Mouse (Mus musculus) cerebellum, adult 9-10 months (tissue): ENCODE measurements at regions not wholly inside any gene's neighbourhood (a gene's known extent, or its start where the extent isn't known, plus 50 kb on each side); places are given as distances from the start of the nearest gene placed in this dataset.

Experiments
- DNase-seq: peaks from one replicate; pipeline ENCODE4 v3.0.0; 2022

DNA sequence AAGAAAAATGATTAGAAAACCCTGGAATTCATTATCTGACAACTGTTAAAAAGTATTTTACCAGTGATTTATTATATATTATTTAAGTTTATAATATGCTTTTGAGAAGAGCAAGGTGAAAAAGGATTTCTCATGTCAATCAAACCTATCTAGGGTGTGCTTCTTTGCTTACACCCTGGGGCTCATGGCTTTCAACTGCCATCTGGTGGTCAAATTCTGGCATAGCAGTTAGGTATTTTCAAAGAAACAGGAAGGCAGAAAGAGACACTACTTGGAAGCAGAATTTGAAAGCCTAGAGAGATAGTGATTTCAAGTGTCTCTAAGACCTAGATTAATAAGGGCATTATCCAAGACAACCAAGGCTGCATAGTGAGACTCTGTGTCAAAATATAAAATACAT, 167.8 kb upstream of the Amot start:
- peak; percentile 13 for DNase-seq

DNA sequence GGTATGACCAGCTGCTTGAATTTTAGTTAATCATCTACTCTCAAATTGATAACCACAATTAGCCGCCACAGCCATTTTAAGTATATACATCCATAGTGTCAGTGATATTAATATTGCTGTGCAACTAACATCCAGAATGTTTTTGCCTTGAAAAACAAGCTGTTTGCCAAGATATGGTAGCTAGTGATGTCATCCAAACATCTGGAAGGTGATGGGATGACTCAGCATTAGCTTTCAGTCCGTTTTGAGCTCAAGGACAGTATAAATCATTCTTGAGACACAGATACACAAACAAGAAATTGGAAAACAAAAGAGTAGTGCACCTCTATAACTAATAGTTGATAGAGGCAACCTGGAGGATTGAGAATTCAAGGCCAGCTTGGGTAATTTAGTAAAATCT, 146.7 kb upstream of the Amot start:
- DNase-seq, result no peak

DNA sequence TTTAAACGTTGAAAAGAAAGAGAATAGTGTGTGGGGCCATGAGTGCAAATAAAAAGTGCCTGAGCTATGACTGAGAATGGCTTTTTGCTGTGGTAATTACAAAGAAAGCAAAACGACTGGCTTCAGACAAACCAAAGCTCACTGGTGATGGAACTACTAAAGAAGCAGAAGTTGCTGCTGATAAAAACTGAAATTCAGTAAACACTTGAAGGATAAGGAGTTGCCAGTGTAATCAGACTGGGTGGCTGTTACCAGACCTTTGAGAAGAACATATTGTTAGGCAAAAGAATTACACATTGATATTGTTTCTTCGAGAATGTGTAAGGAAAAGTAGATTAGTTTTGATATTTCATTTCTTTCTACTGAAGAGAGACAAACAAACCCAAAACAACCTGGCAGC, 114.7 kb upstream of the Amot start:
- DNase-seq, result no peak

DNA sequence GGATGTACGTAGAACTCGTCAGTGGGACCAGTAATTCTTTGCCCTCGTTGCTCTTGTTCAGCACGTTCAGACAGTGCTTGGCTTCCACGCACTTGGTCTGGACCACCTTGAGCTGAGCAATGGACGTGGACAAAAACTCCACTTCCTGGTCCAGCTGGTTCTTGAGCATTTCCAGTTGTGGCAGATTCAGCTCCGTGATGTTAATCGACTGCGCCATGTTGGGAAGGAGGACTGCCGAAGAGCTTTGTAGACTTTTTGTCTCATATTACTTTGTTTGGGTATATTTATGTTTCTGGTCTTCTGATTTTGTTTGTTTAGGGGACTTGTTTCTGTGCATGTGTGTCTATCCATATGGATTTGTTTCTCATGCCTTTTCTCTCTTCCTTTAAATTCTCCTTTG, 97.1 kb upstream of the Amot start:
- DNase-seq, result no peak

DNA sequence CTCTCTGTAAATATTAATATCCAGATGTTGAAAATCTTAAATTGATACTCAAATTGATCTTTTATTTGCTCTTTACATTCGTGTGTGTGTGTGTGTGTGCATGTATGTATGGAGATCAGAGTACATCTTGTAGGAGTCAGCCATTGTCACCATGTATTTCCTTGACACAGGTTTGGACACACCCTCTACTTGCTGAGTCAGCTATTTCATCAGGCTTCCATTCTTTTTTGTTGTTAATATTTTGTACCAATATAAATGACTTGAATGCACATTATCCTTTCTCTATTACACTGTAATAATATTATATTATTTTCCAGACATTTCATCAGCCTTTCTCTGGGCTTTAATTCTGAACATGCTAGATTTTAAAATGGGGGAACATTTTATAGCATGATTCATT, 85.8 kb upstream of the Amot start:
- DNase-seq, result no peak

DNA sequence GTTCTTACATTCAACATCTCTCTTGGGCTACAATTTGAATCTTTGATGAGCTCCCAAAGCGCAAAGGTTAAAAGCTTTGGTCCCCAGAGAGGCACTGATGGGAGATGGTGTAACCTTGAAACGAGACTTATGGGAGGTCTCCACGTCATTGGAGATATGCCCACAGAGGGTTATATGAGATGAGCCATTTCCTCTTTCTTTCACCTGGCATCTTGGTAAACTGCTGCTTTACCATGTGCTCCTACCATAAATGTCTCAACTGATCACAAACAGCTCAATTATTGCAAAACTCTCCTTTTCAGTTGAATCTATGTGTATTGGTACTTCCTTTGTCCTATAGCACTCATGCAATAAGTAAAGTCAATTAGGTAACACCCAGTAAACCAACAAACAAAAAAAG, 62.5 kb upstream of the Amot start:
- DNase-seq, result no peak

DNA sequence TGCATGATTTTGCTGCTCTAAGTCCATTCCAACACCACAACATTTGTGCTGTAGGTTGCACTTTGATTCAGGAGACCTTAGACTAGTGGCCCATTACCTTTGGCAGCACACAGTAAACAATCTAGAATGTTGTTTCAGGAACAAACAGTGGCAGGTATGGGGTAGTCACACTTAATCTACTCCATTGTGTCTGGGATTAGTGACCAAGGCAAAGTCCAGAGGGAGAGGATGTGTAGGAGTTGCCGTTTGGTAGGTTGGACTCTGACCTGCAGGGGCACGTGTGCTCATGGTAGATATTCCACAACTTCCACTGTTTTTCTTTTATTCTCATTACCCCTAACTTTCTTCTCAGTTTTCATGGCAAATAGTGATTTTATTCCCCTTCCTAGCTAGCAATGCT, 62.1 kb upstream of the Amot start:
- DNase-seq, result no peak

DNA sequence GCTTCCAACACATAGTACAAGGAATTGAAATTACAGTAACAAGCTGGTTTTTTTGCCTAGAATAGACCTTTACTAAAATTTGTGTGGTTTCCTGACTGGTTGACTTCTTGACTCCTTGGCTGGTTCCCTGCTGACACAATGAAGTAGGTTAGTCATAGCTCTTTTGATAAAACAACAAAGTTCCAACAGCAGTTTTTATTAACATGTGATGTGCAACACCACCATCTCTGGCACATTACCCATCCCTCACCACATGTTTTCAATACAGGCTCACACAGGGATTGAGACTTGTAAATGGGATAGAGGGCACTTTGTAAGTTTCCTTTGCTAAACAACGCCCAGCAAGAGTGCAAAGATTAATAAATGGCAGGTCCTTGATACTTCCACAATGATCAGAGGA, 53.9 kb upstream of the Amot start:
- DNase-seq, result no peak
